Mouse (Mus musculus) limb, embryonic 14.5 days (tissue): ENCODE results near the gene Agtpbp1. TPM values are rescaled to one million over a fixed set of nuclear protein-coding genes. Genes with fewer than 3 reads are reported as not detected.

Source experiments
- ATAC-seq: fragments of 200-750 bp; cut with Nextera tagmentation; 2 replicates; pipeline ENCODE4 v1.8.0; 2017; ENCODE audit warnings: low read depth, moderate number of reproducible peaks, moderate TSS enrichment; ENCODE audit not compliant: low FRiP score
- DNase-seq: peaks from one replicate; pipeline ENCODE4 v3.0.0-alpha.2; 2015; ENCODE audit warnings: low spot score
- H3K27ac ChIP-seq: fragments of 300-500 bp; sonication (generic); replicated peaks from 2 replicates; pipeline ENCODE4 v1.5.1; 2014; ENCODE audit warnings: low read depth, mild to moderate bottlenecking, low read length, moderate library complexity, mixed read lengths
- H3K27me3 ChIP-seq: fragments of 300-500 bp; sonication (generic); 2 replicates; pipeline ENCODE4 v1.6.1; 2014; ENCODE audit warnings: low read length, mixed read lengths; ENCODE audit not compliant: control insufficient read depth, insufficient read depth
- H3K36me3 ChIP-seq: fragments of 300-500 bp; sonication (generic); 2 replicates; pipeline ENCODE4 v1.6.1; 2014; ENCODE audit warnings: mild to moderate bottlenecking, low read length, moderate library complexity, mixed read lengths; ENCODE audit not compliant: control insufficient read depth, insufficient read depth
- H3K4me1 ChIP-seq: fragments of 300-500 bp; sonication (generic); 2 replicates; pipeline ENCODE4 v1.6.1; 2014; ENCODE audit warnings: antibody characterized with exemption, low read length, mixed read lengths; ENCODE audit not compliant: control insufficient read depth, insufficient read depth
- H3K4me2 ChIP-seq: fragments of 300-500 bp; sonication (generic); replicated peaks from 2 replicates; pipeline ENCODE4 v1.6.1; 2014; ENCODE audit warnings: low read depth, mild to moderate bottlenecking, low read length, moderate library complexity; ENCODE audit not compliant: severe bottlenecking
- H3K4me3 ChIP-seq: fragments of 300-500 bp; sonication (generic); replicated peaks from 2 replicates; pipeline ENCODE4 v1.5.1; 2014; ENCODE audit warnings: low read length
- H3K9ac ChIP-seq: fragments of 300-500 bp; sonication (generic); 2 replicates; pipeline ENCODE4 v1.6.1; 2014; ENCODE audit warnings: mild to moderate bottlenecking, low read depth, low read length, moderate library complexity; ENCODE audit not compliant: severe bottlenecking
- H3K9me3 ChIP-seq: fragments of 300-500 bp; sonication (generic); 2 replicates; pipeline ENCODE4 v1.6.1; 2016; ENCODE audit warnings: low read length; ENCODE audit not compliant: control insufficient read depth
- POLR2A ChIP-seq: fragments of 200-500 bp; IDR thresholded peaks from 2 replicates; pipeline ENCODE4 v1.8.0; 2012; ENCODE audit warnings: inconsistent platforms, mild to moderate bottlenecking, moderate library complexity, borderline replicate concordance; ENCODE audit not compliant: insufficient read depth, insufficient read length; ENCODE audit errors: extremely low read depth
- WGBS: fragments of 180-500 bp; shearing (Covaris S2); extraction: QIAGEN DNeasy Blood & Tissue Kit; methylation state at CpG from one replicate; pipeline ENCODE4 v1.1.7; 2014; 5-methylcytosine and 5-hydroxymethylcytosine counted together
- polyA plus RNA-seq, 2 experiments: library from polyadenylated mRNA; depleted of rRNA in 1 of 2; stranded (reverse) in 1 of 2; unstranded in 1 of 2; fragments of >200 nt; fragmentation: Nextera tagmentation in 1 of 2; extraction: Ambion mirVana in 1 of 2; gene quantifications; 2 replicates each; pipeline versions ENCODE4 v1.2.1 to v1.2.3; 2012 to 2014

Agtpbp1 gene
- polyA plus RNA-seq, 2 experiments = 13.9 to 16.5 TPM

DNA sequence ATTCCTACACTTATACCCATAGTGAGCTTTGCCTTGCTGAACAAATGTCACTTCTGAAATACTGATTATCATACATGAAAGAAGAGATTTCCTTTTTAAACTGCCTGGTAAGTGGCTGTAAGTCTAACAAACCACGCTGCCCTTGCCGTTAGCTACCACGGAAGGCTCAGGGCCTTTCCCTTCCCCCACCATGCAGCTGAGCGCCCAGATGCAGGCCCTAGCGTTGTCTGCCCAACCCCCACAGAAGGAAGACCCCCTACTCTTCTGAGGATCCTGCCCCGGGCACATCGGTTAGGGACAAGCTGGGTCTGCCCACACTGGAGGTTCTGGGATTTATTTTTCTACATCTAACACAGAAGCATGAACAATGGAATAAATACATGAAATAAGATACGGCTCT, 89.2 kb downstream of the Agtpbp1 start:
- no peaks in the 10 kb centered on the region for H3K27me3 ChIP-seq
- H3K4me3 ChIP-seq = no peak overlapping the region
- no peak overlapping the region for H3K4me2 ChIP-seq
- H3K4me1 ChIP-seq = no peaks in the 10 kb centered on the region
- H3K9me3 ChIP-seq = no peaks in the 10 kb centered on the region
- no peak overlapping the region for H3K27ac ChIP-seq
- no peak for TF ChIP-seq POLR2A
- DNase-seq = no peak
- 26% methylated on average over 8 of the region's 8 CpGs for WGBS
- no peak overlapping the region for H3K9ac ChIP-seq
- ATAC-seq = no peak
- peaks cover 24% of the 10 kb centered on the region for H3K36me3 ChIP-seq

DNA sequence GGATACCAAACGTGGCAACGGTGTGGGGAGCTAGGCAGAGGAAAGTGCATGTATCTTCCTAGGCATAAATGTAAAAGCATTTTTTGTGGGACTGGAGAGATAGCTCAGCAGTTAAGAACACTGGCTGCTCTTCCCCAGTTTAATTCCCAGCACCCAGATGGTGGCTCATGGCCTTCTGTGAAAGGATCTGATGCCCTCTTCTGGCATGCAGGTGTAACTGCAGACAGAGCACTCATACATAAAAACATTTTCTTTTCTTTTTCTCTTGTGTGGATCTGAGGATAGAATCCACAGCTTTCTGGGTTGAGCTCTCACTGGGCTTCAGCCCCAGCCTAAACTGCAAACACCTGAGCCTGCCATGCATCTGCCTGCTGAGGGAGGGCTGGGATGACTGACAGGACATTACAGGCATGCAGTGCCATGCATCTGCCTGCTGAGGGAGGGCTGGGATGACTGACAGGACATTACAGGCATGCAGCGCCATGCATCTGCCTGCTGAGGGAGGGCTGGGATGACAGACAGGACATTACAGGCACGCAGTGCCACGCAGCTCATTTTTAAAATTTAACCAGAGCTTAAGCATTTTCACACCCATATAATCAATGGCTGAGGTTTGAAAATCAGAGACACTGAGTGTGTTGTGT, 90.3 kb downstream of the Agtpbp1 start:
- Histone ChIP-seq H3K9ac (no peak overlapping the region), H3K4me2 (no peak overlapping the region), H3K36me3 (peaks cover 17% of the 10 kb centered on the region), H3K27ac (no peak overlapping the region), H3K4me3 (no peak overlapping the region), H3K9me3 (no peaks in the 10 kb centered on the region), H3K4me1 (no peaks in the 10 kb centered on the region), H3K27me3 (no peaks in the 10 kb centered on the region)
- TF ChIP-seq POLR2A = no peak
- WGBS = 88% methylated on average over 5 of the region's 5 CpGs
- DNase-seq (no peak), ATAC-seq (no peak)

DNA sequence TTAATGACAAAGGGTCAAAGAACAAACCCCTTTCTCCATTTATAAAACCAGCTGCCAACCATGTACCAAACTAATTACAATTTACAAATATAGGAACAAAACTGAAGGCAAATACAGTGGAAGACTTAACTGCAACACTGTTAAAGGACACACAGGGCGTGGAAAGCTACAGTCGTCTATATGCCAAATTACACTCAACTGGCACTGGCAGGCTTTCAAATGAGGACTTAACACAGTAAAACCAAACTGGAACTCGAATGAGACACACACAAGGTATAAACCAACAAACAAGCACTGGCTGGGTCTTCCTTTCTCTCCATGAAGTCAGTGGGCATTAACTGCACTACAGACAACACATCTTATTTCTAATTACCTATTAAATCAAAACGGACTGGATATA, 94.3 kb downstream of the Agtpbp1 start:
- Histone ChIP-seq H3K27me3 (no peaks in the 10 kb centered on the region), H3K9me3 (no peaks in the 10 kb centered on the region), H3K4me3 (no peak overlapping the region), H3K27ac (no peak overlapping the region), H3K4me2 (no peak overlapping the region), H3K4me1 (no peaks in the 10 kb centered on the region), H3K36me3 (peaks cover 14% of the 10 kb centered on the region), H3K9ac (no peak overlapping the region)
- WGBS = 71% methylated on average over 4 of the region's 4 CpGs
- TF ChIP-seq POLR2A = no peak
- DNase-seq (no peak), ATAC-seq (no peak)

DNA sequence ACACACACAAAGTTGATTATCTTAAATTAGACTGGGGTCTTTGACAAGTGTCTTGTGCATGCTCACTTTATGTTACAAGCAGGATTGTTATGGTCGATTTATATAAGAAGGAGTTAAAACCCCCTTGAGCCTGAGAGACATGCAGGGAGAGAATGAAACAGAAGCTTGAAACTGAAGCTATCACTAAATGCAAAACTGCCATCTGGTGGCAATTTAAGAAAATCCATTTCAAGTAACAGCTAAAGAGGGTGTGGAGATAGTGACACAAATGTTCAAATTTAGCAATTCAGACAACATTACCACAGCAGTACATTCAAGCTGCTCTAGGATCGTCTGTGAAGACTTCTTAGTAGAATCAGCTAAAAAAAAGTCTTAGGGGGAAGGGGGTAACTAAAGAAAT, 95.9 kb downstream of the Agtpbp1 start:
- Histone ChIP-seq H3K27ac (no peak overlapping the region), H3K9ac (no peak overlapping the region), H3K4me2 (no peak overlapping the region), H3K4me3 (no peak overlapping the region), H3K4me1 (no peaks in the 10 kb centered on the region), H3K9me3 (no peaks in the 10 kb centered on the region), H3K36me3 (peaks cover 2% of the 10 kb centered on the region; the same call in 1 of the 2 replicates), H3K27me3 (no peaks in the 10 kb centered on the region)
- WGBS = 45% methylated on average over 2 of the region's 2 CpGs
- no peak for TF ChIP-seq POLR2A
- DNase-seq = peak; percentile 71
- ATAC-seq = no peak

DNA sequence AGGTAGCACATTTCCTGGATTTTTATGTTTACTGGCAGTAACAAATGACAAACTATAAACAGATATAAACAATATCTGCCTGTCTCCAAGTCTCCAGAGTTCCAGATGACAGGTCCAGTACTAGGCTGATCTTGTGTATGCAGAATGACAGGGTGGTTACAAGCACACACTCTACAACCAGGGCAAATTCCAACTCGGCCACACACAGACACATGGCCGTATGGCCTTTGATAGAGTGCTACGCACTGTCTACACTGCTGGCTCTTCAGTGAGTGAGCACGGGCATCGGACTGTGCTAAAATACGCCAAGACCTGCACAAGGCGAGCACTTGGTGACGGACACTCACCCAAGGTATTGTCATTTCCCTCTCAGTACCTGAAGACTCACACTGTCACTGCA, 97.7 kb downstream of the Agtpbp1 start:
- ATAC-seq = no peak
- H3K9me3 ChIP-seq = no peaks in the 10 kb centered on the region
- no peak for TF ChIP-seq POLR2A
- H3K27ac ChIP-seq = no peak overlapping the region
- H3K4me2 ChIP-seq = no peak overlapping the region
- H3K9ac ChIP-seq = no peak overlapping the region
- no peak overlapping the region for H3K4me3 ChIP-seq
- no peak for DNase-seq
- 93% methylated on average over 8 of the region's 8 CpGs for WGBS
- no peaks in the 10 kb centered on the region for H3K4me1 ChIP-seq
- H3K27me3 ChIP-seq = no peaks in the 10 kb centered on the region
- H3K36me3 ChIP-seq = no peaks in the 10 kb centered on the region
